Mouse (Mus musculus): ENCODE measurements around the gene Pde6h. TPM values are rescaled to one million over a fixed set of nuclear protein-coding genes. Genes with fewer than 3 reads are reported as not detected.

Gene Pde6h
- total RNA-seq, 2 experiments from 2014 or later: 1.6 to 3.0 TPM

DNA sequence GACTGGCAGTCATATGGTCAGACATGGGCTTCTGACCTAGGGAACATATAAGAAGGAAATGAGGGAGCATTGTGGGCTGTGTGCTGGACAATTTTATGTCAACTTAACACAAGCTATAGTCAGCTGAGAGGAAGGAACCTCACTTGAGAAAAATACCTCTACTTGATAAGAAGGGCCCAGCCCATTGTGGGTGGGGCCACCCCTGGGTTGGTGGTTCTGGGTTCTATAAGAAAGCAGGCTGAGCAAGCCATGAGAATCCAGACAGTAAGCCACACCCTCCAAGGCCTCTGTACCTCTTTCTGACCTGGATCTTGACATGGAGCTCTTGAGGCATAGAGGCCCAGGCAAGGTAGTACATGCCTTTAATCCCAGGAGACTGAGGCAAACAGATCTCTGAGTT lies 19.8 kb downstream of the Pde6h start:
- Histone ChIP-seq H3K4me3 (no peak overlapping the region), H3K27ac (no peak overlapping the region)
- TF ChIP-seq CTCF (IDR thresholded peaks at IDR 0.05): no peak
- no peak for DNase-seq (ENCODE audit: extremely low spot score in 1 of 2, low spot score in 2 of 2)
- intact Hi-C loops (cut with DNase I): no loop called here

GRCm38 (mm10) chr6:136944511-136944910 lies 20.9 kb downstream of the Pde6h start:
- no peak for TF ChIP-seq CTCF (IDR thresholded peaks at IDR 0.05)
- DNase-seq (ENCODE audit: extremely low spot score in 1 of 2, low spot score in 2 of 2): no peak
- intact Hi-C loops (cut with DNase I): no loop called here

GRCm38 (mm10) chr6:136946241-136946640 lies 22.6 kb downstream of the Pde6h start:
- no peak overlapping the region for H3K27ac ChIP-seq
- DNase-seq (ENCODE audit: extremely low spot score in 1 of 2, low spot score in 2 of 2): no peak
- no peak for TF ChIP-seq CTCF (IDR thresholded peaks at IDR 0.05)
- intact Hi-C loops (cut with DNase I): no loop called here
- no peak overlapping the region for H3K4me3 ChIP-seq

More at GRCm38 (mm10) chr6:136944511-136944910, 20.9 kb downstream of the Pde6h start:
- H3K4me3 ChIP-seq: no peak overlapping the region
- no peak overlapping the region for H3K27ac ChIP-seq

- Histone ChIP-seq H3K4me3 (no peak overlapping the region), H3K27ac (no peak overlapping the region)
- no peak for TF ChIP-seq CTCF (IDR thresholded peaks at IDR 0.05)
- intact Hi-C loops (cut with DNase I): no loop called here
- peak in 1 of 2 experiments; percentile 41 for DNase-seq (ENCODE audit: extremely low spot score in 1 of 2, low spot score in 2 of 2)
Measured at GRCm38 (mm10) chr6:136946943-136947342, 23.3 kb downstream of the Pde6h start.

DNA sequence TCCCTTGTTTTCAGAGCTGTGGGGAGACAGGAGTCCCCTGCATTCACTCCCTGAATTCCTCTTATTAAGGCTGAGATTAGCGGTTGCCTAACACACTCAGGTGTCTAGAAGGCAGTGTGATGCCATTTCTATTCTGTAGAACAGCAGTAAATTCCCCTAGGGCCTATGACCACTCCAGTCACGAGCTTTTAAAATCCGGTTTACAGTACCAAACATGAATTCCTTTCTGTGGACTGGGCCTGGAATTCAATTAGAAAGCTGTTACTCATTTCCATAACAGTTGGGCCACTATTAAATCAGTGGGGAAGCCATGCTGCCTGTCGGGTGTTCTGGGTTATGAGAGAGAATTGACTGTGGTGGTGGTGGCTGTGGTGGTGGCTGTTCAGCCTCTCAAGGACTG lies 24.1 kb downstream of the Pde6h start:
- DNase-seq (ENCODE audit: extremely low spot score in 1 of 2, low spot score in 2 of 2): no peak
- TF ChIP-seq CTCF (IDR thresholded peaks at IDR 0.05): no peak
- intact Hi-C loops (cut with DNase I): no loop called here
- Histone ChIP-seq H3K27ac (no peak overlapping the region), H3K4me3 (no peak overlapping the region)

GRCm38 (mm10) chr6:136950171-136950570 lies 26.5 kb downstream of the Pde6h start:
- no peak for DNase-seq (ENCODE audit: extremely low spot score in 1 of 2, low spot score in 2 of 2)
- H3K27ac ChIP-seq: no peak overlapping the region
- H3K4me3 ChIP-seq: no peak overlapping the region
- intact Hi-C loops (cut with DNase I): no loop called here
- TF ChIP-seq CTCF (IDR thresholded peaks at IDR 0.05): no peak

DNA sequence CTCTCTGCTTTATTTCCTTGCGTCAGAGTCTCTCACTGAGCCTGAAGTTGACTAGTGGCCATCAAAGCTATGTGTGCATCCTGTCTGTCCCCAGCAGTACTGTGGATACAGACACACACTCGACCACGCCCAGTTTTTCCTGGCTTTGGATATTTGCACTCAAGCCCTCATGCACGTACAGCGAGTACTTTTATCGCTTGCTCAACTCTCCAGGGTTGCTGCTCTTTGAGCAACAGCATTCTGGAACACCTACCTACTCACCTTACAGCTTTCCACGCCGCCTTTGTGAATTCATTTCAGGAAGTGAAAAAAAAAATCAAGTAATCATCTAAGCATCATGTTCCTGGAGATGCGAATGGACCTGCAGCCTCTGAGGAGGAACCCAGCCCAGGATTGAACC lies 29.3 kb downstream of the Pde6h start:
- DNase-seq (ENCODE audit: extremely low spot score in 1 of 2, low spot score in 2 of 2): no peak
- TF ChIP-seq CTCF (IDR thresholded peaks at IDR 0.05): no peak
- Histone ChIP-seq H3K27ac (no peak overlapping the region), H3K4me3 (no peak overlapping the region)
- intact Hi-C loops (cut with DNase I): no loop called here

- intact Hi-C loops (cut with DNase I): no loop called here
- Histone ChIP-seq H3K4me3 (no peak overlapping the region), H3K27ac (no peak overlapping the region)
- TF ChIP-seq CTCF (IDR thresholded peaks at IDR 0.05): no peak
- no peak for DNase-seq (ENCODE audit: extremely low spot score in 1 of 2, low spot score in 2 of 2)
Measured at GRCm38 (mm10) chr6:136954192-136954591, 30.6 kb downstream of the Pde6h start.

DNA sequence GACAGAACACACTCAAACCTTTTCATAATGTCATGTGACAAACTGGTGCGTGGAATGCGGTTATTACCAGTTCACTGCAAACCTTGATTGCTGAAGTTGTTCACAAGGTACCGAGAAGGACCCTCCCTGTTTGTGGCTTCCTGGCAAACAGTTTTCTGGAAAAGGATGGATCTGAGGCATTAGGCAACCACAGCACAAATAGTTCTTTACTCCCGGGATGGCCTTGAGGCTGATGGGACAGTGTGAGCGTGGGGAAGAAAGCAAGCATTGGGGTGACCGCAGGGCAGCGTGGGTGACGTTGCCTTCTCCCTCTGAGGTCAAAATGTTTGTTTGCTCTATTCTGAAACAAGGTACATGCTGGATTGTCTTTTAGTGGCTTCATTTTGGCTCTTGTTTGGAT lies 31.1 kb downstream of the Pde6h start:
- Histone ChIP-seq H3K4me3 (no peak overlapping the region), H3K27ac (no peak overlapping the region)
- intact Hi-C loops (cut with DNase I): no loop called here
- TF ChIP-seq CTCF (IDR thresholded peaks at IDR 0.05): no peak
- no peak for DNase-seq (ENCODE audit: extremely low spot score in 1 of 2, low spot score in 2 of 2)

- intact Hi-C loops (cut with DNase I): no loop called here
- H3K27ac ChIP-seq: no peak overlapping the region
- no peak overlapping the region for H3K4me3 ChIP-seq
- no peak for TF ChIP-seq CTCF (IDR thresholded peaks at IDR 0.05)
- no peak for DNase-seq (ENCODE audit: extremely low spot score in 1 of 2, low spot score in 2 of 2)
Measured at GRCm38 (mm10) chr6:136955240-136955639, 31.6 kb downstream of the Pde6h start.

DNA sequence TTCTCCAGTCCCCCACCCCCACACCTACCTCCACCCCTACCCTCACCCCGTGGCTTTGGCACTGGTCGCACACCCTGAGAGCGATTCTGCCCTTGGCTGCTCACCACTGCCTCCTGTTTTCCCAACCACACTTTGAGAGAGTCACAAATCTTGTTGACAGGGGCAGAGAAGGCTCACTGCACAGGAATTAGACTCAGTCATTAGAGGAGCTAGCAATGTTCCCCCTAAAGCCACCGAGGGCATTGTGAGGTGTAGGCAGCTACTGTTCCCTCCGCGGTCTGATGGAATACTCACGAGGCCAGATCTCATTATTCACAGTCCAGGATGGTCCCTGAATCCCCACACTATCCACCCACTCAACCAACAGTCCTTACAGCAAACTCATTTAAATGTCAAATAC lies 33.4 kb downstream of the Pde6h start:
- DNase-seq (ENCODE audit: extremely low spot score in 1 of 2, low spot score in 2 of 2): no peak
- Histone ChIP-seq H3K27ac (no peak overlapping the region), H3K4me3 (no peak overlapping the region)
- intact Hi-C loops (cut with DNase I): no loop called here
- TF ChIP-seq CTCF (IDR thresholded peaks at IDR 0.05): no peak

- TF ChIP-seq CTCF (IDR thresholded peaks at IDR 0.05): no peak
- DNase-seq (ENCODE audit: extremely low spot score in 1 of 2, low spot score in 2 of 2): no peak
- Histone ChIP-seq H3K4me3 (no peak overlapping the region), H3K27ac (no peak overlapping the region)
- intact Hi-C loops (cut with DNase I): no loop called here
Measured at GRCm38 (mm10) chr6:136959131-136959530, 35.5 kb downstream of the Pde6h start.

- intact Hi-C loops (cut with DNase I): no loop called here
- Histone ChIP-seq H3K4me3 (no peak overlapping the region), H3K27ac (no peak overlapping the region)
- TF ChIP-seq CTCF (IDR thresholded peaks at IDR 0.05): no peak
- DNase-seq (ENCODE audit: extremely low spot score in 1 of 2, low spot score in 2 of 2): no peak
Measured at GRCm38 (mm10) chr6:136962957-136963356, 39.3 kb downstream of the Pde6h start.
